Mouse (Mus musculus) forebrain, embryonic 14.5 days (tissue): ENCODE data around the gene Cckar. TPM values are rescaled to one million over a fixed set of nuclear protein-coding genes. Genes with fewer than 3 reads are reported as not detected.

ENCODE experiments used
- ATAC-seq: fragments of 200-750 bp; cut with Nextera tagmentation; 2 replicates; pipeline ENCODE4 v1.8.0; 2017; ENCODE audit warnings: mild to moderate bottlenecking, moderate library complexity
- DNase-seq: peaks from one replicate; pipeline ENCODE4 v3.0.0-alpha.2; 2015; ENCODE audit warnings: low spot score
- H3K27ac ChIP-seq: fragments of 300-500 bp; sonication (generic); 2 replicates; pipeline ENCODE4 v1.5.1; 2014; ENCODE audit warnings: low read depth, mild to moderate bottlenecking, control low read depth, low read length, moderate library complexity
- H3K27me3 ChIP-seq: fragments of 300-500 bp; sonication (generic); replicated peaks from 2 replicates; pipeline ENCODE4 v1.6.1; 2014; ENCODE audit warnings: low read length, control low read depth, mixed read lengths; ENCODE audit not compliant: control insufficient read depth, insufficient read depth
- H3K36me3 ChIP-seq: fragments of 300-500 bp; sonication (generic); 2 replicates; pipeline ENCODE4 v1.6.1; 2014; ENCODE audit warnings: low read length, control low read depth; ENCODE audit not compliant: control insufficient read depth, insufficient read depth
- H3K4me1 ChIP-seq: fragments of 300-500 bp; sonication (generic); 2 replicates; pipeline ENCODE4 v1.6.1; 2014; ENCODE audit warnings: antibody characterized with exemption, low read length, control low read depth; ENCODE audit not compliant: control insufficient read depth, insufficient read depth
- H3K4me2 ChIP-seq: fragments of 300-500 bp; sonication (generic); 2 replicates; pipeline ENCODE4 v1.6.1; 2014; ENCODE audit warnings: mild to moderate bottlenecking, control low read depth, low read length
- H3K4me3 ChIP-seq: fragments of 300-500 bp; sonication (generic); 2 replicates; pipeline ENCODE4 v1.5.1; 2014; ENCODE audit warnings: low read depth, low read length, control low read depth
- H3K9ac ChIP-seq: fragments of 300-500 bp; sonication (generic); 2 replicates; pipeline ENCODE4 v1.6.1; 2014; ENCODE audit warnings: mild to moderate bottlenecking, low read length, control low read depth, moderate library complexity
- H3K9me3 ChIP-seq: fragments of 300-500 bp; sonication (generic); replicated peaks from 2 replicates; pipeline ENCODE4 v1.6.1; 2016; ENCODE audit warnings: low read length, control low read depth, mixed read lengths; ENCODE audit not compliant: control insufficient read depth
- WGBS: fragments of 180-500 bp; shearing (Covaris S2); extraction: QIAGEN DNeasy Blood & Tissue Kit; methylation state at CpG from one replicate; pipeline ENCODE4 v1.1.7; 2014; 5-methylcytosine and 5-hydroxymethylcytosine counted together
- polyA plus RNA-seq: library from polyadenylated mRNA; unstranded; fragments of >200 nt; fragmentation: Nextera tagmentation; extraction: Ambion mirVana; gene quantifications from 2 replicates; pipeline ENCODE4 v1.2.1, GENCODE M21; 2014

Gene Cckar
- polyA plus RNA-seq, 1 experiment from 2014 or later = 1.4 TPM

DNA sequence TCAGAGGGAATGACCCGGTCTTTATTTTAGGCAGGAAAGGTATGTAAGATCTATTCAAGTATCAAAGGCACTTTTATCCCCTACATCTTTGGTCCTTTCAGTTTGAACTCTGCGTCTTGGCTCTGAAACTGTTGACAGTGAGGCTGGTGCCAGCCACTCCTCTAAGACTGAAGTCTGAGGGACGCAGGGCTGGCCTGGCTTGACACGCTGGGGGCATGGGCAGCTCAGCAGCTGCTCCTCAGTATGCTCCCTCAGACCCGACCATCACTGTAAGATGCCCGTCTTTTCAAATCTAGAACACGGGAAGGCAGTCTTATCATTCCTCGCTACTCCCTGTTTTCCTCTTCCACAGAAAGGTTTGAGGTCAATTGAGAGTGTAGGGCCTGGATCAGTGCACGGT is 9.7 kb downstream of the Cckar start:
- H3K4me2 ChIP-seq = no peak overlapping the region
- H3K9ac ChIP-seq = no peak overlapping the region
- H3K4me1 ChIP-seq = no peaks in the 10 kb centered on the region
- H3K4me3 ChIP-seq = no peak overlapping the region
- ATAC-seq (no peak), DNase-seq (no peak)
- H3K9me3 ChIP-seq = no peaks in the 10 kb centered on the region
- no peaks in the 10 kb centered on the region for H3K27me3 ChIP-seq
- 83% methylated on average over 9 of the region's 9 CpGs for WGBS
- H3K36me3 ChIP-seq = no peaks in the 10 kb centered on the region
- H3K27ac ChIP-seq = no peak overlapping the region

DNA sequence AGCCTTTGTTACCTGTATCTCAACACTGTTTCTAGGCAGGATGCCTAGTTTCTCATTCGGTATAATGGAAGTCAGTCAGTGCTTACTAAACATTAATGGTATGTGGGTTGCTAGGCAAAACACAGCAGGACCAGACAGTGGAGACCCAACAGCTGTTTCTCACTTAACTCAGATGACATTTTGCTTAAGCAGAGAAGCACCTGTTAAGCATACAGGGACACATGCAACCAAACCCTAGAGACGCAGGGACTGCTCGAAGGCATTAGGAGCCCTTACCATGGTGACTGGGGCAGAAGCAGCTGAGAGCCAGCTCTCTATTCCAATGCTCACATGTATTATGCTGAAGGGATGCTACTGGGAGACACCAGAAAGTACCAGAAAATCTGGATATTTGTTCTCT is 10.8 kb downstream of the Cckar start:
- Histone ChIP-seq H3K4me3 (no peak overlapping the region), H3K27me3 (no peaks in the 10 kb centered on the region), H3K4me2 (no peak overlapping the region), H3K9ac (no peak overlapping the region), H3K9me3 (no peaks in the 10 kb centered on the region), H3K36me3 (no peaks in the 10 kb centered on the region), H3K27ac (no peak overlapping the region), H3K4me1 (no peaks in the 10 kb centered on the region)
- no peak for DNase-seq
- 88% methylated on average over 3 of the region's 3 CpGs for WGBS
- no peak for ATAC-seq

DNA sequence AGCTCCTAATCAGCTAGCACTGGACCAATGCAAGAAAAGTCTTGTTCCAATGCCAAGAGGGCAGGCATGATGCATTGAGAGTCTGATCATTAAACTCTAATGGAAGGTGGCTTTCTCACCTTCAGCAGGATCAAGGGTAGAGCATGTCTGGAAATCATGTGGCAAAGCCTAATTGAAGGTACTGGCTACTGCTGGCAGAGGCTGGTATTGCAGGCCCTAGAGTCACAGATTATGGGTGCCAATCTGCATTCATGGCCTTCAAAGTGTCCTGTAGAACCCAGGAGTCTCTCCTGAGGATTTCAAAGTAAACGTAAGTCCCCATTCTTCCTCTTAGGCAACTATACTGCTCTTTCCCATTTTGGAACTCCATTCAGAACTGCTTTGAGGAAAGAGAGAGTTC is 14.8 kb downstream of the Cckar start:
- Histone ChIP-seq H3K4me3 (no peak overlapping the region), H3K9ac (no peak overlapping the region), H3K27me3 (no peaks in the 10 kb centered on the region), H3K27ac (no peak overlapping the region), H3K4me1 (0 out of 2 replicates have a peak, but pooled peaks cover 3% of the 10 kb centered on the region), H3K9me3 (no peaks in the 10 kb centered on the region), H3K4me2 (no peak overlapping the region), H3K36me3 (no peaks in the 10 kb centered on the region)
- ATAC-seq (no peak), DNase-seq (no peak)
- WGBS = 98% methylated on average over 1 of the region's 1 CpGs

DNA sequence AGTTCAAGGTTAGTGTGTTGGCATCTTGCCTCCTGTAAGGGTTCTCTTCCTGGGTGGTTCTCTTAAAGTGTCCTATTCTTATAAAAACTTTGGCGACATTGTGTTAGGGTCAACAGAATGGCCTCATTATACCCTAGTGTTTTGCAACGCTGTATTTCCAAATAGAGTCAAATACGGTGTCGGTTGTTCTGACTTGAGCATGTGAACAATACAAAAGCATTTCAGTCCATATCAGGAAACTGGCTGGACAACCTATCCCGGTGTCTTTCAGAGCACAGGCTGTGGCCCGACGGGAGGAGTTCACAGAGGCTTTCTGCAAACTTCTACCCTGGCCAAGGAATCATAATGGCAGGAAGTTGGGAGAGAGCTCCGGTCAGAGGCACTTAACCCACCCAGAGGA is 15.4 kb downstream of the Cckar start:
- Histone ChIP-seq H3K27me3 (no peaks in the 10 kb centered on the region), H3K36me3 (no peaks in the 10 kb centered on the region), H3K27ac (no peak overlapping the region), H3K4me1 (0 out of 2 replicates have a peak, but pooled peaks cover 3% of the 10 kb centered on the region), H3K4me3 (no peak overlapping the region), H3K9me3 (no peaks in the 10 kb centered on the region), H3K9ac (no peak overlapping the region), H3K4me2 (no peak overlapping the region)
- WGBS = 91% methylated on average over 8 of the region's 8 CpGs
- ATAC-seq (no peak), DNase-seq (no peak)

DNA sequence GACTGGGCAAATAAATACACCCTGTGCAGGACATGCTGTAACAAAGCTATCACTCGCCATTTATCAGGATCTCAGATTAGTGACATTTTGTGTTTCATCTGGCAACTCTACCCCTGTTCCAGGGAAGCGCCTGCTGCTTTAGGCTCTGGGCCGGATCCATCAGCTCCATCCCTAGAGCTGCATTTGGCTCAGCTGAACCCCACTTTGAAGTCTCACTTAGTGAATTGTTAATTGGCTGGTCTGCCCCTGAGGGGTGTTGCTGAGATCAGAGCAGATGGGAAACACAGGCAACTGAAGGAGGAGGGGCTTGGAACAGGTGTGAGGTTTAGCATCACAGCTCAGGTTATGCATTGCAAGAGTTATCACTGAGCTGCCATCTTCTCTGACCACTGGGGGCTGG is 15.9 kb downstream of the Cckar start:
- Histone ChIP-seq H3K36me3 (no peaks in the 10 kb centered on the region), H3K4me2 (no peak overlapping the region), H3K4me1 (0 out of 2 replicates have a peak, but pooled peaks cover 3% of the 10 kb centered on the region), H3K9ac (no peak overlapping the region), H3K27me3 (no peaks in the 10 kb centered on the region), H3K9me3 (no peaks in the 10 kb centered on the region), H3K27ac (no peak overlapping the region), H3K4me3 (no peak overlapping the region)
- DNase-seq (peak; percentile 28), ATAC-seq (peak; percentile 63; the same call in 1 of the 2 replicates)
- 68% methylated on average over 3 of the region's 3 CpGs for WGBS

DNA sequence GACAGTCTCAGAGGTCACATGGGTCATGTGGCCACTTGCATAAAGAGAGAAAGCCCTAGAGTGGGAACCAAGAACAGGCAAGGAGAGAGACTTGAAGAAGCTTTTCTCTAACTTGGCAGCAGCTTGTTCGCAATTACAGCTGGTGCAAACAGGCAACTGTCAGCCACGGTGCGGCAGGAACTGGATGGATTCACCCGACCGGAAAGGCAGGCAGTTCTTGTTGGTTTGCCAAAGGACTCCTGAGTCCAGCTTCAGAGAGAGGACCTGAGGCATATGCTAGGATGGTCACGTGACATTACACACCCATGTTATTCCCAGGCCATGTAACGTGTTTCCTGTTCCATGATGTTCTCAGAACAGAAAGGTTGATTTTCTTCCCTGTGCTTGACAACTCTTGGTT is 19.2 kb downstream of the Cckar start:
- no peaks in the 10 kb centered on the region for H3K9me3 ChIP-seq
- H3K36me3 ChIP-seq = no peaks in the 10 kb centered on the region
- no peaks in the 10 kb centered on the region for H3K27me3 ChIP-seq
- H3K4me3 ChIP-seq = no peak overlapping the region
- 70% methylated on average over 7 of the region's 7 CpGs for WGBS
- no peak overlapping the region for H3K4me2 ChIP-seq
- H3K4me1 ChIP-seq = 0 out of 2 replicates have a peak, but pooled peaks cover 3% of the 10 kb centered on the region
- ATAC-seq (no peak), DNase-seq (peak; percentile 44)
- no peak overlapping the region for H3K27ac ChIP-seq
- no peak overlapping the region for H3K9ac ChIP-seq

DNA sequence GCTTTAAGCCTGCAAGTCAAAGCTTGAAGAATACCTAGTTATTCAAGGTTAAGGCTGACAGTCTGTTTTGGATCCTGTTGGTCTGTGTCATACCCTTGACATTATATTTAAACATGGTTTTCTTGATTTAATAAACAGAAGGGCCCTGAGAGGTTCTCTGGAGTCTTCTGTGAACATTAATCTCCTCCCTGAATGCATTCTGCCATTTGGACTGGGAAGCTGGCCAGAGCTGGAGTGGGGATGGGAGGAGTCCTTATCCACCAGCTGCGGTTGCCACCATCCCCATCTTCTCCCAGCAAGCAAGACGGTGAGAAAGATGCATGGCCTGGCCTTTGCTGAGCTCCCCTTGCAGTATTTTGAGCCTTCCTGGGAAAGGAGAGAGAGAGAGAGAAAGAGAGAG is 21.1 kb downstream of the Cckar start:
- Histone ChIP-seq H3K4me2 (no peak overlapping the region), H3K27ac (no peak overlapping the region), H3K4me1 (0 out of 2 replicates have a peak, but pooled peaks cover 3% of the 10 kb centered on the region), H3K4me3 (no peak overlapping the region), H3K9ac (no peak overlapping the region), H3K36me3 (no peaks in the 10 kb centered on the region), H3K9me3 (no peaks in the 10 kb centered on the region), H3K27me3 (no peaks in the 10 kb centered on the region)
- DNase-seq = no peak
- no peak for ATAC-seq
- 81% methylated on average over 2 of the region's 2 CpGs for WGBS

DNA sequence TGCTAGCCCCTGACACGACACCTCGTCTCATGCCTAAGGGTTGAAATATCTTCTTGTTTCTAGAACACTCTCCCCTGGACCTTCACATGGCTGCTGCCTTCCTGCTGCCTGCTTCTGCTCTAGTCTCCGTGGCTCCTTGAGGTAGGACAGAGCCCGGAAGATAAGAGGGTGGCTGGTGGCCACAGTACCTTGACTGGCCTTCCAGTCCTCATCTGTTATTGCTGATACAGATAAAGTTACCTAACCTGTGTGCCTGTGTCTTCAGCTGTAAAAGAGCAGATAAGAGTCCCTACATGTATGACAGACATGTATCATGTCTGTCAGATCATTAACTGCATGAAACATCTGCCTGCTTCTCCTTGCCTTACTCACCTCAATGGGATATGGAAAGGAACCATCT is 21.9 kb downstream of the Cckar start:
- ATAC-seq (no peak), DNase-seq (no peak)
- Histone ChIP-seq H3K4me1 (0 out of 2 replicates have a peak, but pooled peaks cover 3% of the 10 kb centered on the region), H3K4me3 (no peak overlapping the region), H3K27me3 (no peaks in the 10 kb centered on the region), H3K4me2 (no peak overlapping the region), H3K9me3 (no peaks in the 10 kb centered on the region), H3K36me3 (no peaks in the 10 kb centered on the region), H3K27ac (no peak overlapping the region), H3K9ac (no peak overlapping the region)
- 91% methylated on average over 4 of the region's 4 CpGs for WGBS

DNA sequence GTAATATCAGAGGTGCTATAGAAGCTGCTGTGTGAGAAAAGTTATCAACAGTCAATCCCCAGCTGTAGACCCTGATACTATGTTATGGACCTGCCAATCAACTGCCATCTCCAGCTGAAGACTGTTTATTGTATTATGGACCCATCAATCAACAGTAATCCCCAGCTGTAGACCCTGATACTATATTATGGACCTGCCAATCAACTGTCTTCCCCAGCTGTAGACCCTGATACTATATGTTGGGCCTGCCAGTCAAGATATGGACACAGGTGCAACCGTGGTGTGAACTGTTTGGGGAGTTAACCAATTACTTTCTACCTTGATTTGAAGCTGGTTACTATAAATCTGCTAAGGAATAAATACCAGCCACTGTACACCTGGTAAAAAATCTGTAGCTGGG is 23.1 kb downstream of the Cckar start:
- no peak for DNase-seq
- H3K27ac ChIP-seq = no peak overlapping the region
- no peaks in the 10 kb centered on the region for H3K9me3 ChIP-seq
- no peaks in the 10 kb centered on the region for H3K27me3 ChIP-seq
- no peak overlapping the region for H3K4me3 ChIP-seq
- peak; percentile 61; the same call in 1 of the 2 replicates for ATAC-seq
- no peak overlapping the region for H3K4me2 ChIP-seq
- no peaks in the 10 kb centered on the region for H3K36me3 ChIP-seq
- 0 out of 2 replicates have a peak, but pooled peaks cover 3% of the 10 kb centered on the region for H3K4me1 ChIP-seq
- 90% methylated on average over 1 of the region's 1 CpGs for WGBS
- H3K9ac ChIP-seq = no peak overlapping the region
